ENCODE assay signal across 12 mouse cellular contexts in the genomic region with DNA sequence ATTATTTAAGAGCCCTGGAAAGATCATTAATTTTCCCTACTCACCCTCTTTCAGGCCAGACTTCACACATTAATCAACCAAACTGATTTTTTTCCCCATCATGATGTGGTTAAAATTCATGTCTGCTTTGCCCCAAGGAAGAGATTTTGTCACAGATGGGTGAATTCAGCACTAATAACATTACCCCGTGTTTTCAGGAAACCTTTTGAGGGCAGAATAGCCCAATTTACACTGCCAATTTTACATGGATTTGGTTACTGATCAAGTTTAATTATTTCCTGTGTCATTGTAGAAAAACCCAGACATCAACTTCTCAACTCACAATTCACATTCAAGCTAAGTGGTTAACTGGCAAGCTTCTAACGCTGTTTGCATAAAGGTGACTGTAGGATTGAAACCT.
"Had no signal": no experiment of that assay in that cellular context is flagged by ENCODE, and none has a peak within 500 bp of the region (broad histone marks: within the 10 kb centered on the region; RNA-seq: fewer than 3 reads in every experiment).

No protein-coding gene starts in this region.

- H3K36me3 ChIP-seq: liver, embryonic 13.5 days had no signal

- H3K4me2 ChIP-seq: liver, embryonic 13.5 days; midbrain, embryonic 11.5 days had no signal

- H3K4me3 ChIP-seq: layer of hippocampus, adult 2 months; liver, embryonic 13.5 days had no signal

- H3K9ac ChIP-seq: liver, embryonic 13.5 days had no signal

- H3K27ac ChIP-seq: kidney, postnatal 0 days; layer of hippocampus, adult 2 months; liver, embryonic 13.5 days had no signal

- H3K4me1 ChIP-seq: liver, embryonic 13.5 days had no signal

- H3K9me3 ChIP-seq: liver, embryonic 13.5 days had no signal

- H3K27me3 ChIP-seq: liver, embryonic 13.5 days had no signal

- DNase-seq: kidney, postnatal 25 days; layer of hippocampus, adult 9-11 months; liver, embryonic 13.5 days; lung, adult 2 months; lung, postnatal 14 days; lung, postnatal 4 days; midbrain, embryonic 14.5 days; thymus, adult 18-20 months; thymus, postnatal 36 days had no signal
